Mouse (Mus musculus) intestine, embryonic 14.5 days (tissue): ENCODE measurements around the gene Ces3a. TPM values are rescaled to one million over a fixed set of nuclear protein-coding genes. Genes with fewer than 3 reads are reported as not detected.
"Not testable (repeated sequence)": the region's sequence is repeated elsewhere in the genome, so short reads cannot be mapped to it uniquely, and the experiment has no call there.

Experiments
- ATAC-seq: fragments of 200-750 bp; cut with Nextera tagmentation; replicated peaks from 2 replicates; pipeline ENCODE4 v1.8.0; 2017; ENCODE audit warnings: low read depth, moderate number of reproducible peaks, moderate TSS enrichment, moderate library complexity; ENCODE audit not compliant: low FRiP score, low TSS enrichment
- DNase-seq: peaks from one replicate; pipeline ENCODE4 v3.0.0-alpha.2; 2018; ENCODE audit warnings: low spot score
- H3K27ac ChIP-seq: fragments of 300-500 bp; sonication (generic); 2 replicates; pipeline ENCODE4 v1.5.1; 2014; ENCODE audit warnings: low read depth, mild to moderate bottlenecking, control low read depth
- H3K27me3 ChIP-seq: fragments of 300-500 bp; sonication (generic); replicated peaks from 2 replicates; pipeline ENCODE4 v1.6.1; 2014; ENCODE audit warnings: low read length, control low read depth; ENCODE audit not compliant: control insufficient read depth, insufficient read depth
- H3K36me3 ChIP-seq: fragments of 300-500 bp; sonication (generic); 2 replicates; pipeline ENCODE4 v1.6.1; 2014; ENCODE audit warnings: low read length, control low read depth; ENCODE audit not compliant: control insufficient read depth, insufficient read depth
- H3K4me1 ChIP-seq: fragments of 300-500 bp; sonication (generic); replicated peaks from 2 replicates; pipeline ENCODE4 v1.6.1; 2014; ENCODE audit warnings: low read length, control low read depth, mixed read lengths; ENCODE audit not compliant: control insufficient read depth, insufficient read depth
- H3K4me2 ChIP-seq: fragments of 300-500 bp; sonication (generic); 2 replicates; pipeline ENCODE4 v1.6.1; 2014; ENCODE audit warnings: low read length
- H3K4me3 ChIP-seq: fragments of 300-500 bp; sonication (generic); 2 replicates; pipeline ENCODE4 v1.5.1; 2014; ENCODE audit warnings: low read depth, low read length, control low read depth, mixed read lengths
- H3K9ac ChIP-seq: fragments of 300-500 bp; sonication (generic); 2 replicates; pipeline ENCODE4 v1.6.1; 2014; ENCODE audit warnings: mild to moderate bottlenecking, low read length
- H3K9me3 ChIP-seq: fragments of 300-500 bp; sonication (generic); 2 replicates; pipeline ENCODE4 v1.6.1; 2016; ENCODE audit warnings: low read length, control low read depth; ENCODE audit not compliant: control insufficient read depth
- whole genome bisulfite sequencing: fragments of 180-500 bp; shearing (Covaris S2); extraction: QIAGEN DNeasy Blood & Tissue Kit; methylation state at CpG from one replicate; pipeline ENCODE4 v1.1.7; 2014; 5-methylcytosine and 5-hydroxymethylcytosine counted together
- polyA plus RNA-seq: library from polyadenylated mRNA; unstranded; fragments of >200 nt; fragmentation: Nextera tagmentation; extraction: Ambion mirVana; gene quantifications from 2 replicates; pipeline ENCODE4 v1.2.1, GENCODE M21; 2014

Gene Ces3a
- polyA plus RNA-seq, 1 experiment from 2014 or later = not detected

GRCm38 (mm10) chr8:105078591-105078990 lies 30.2 kb downstream of the Ces3a start:
- no peak for ATAC-seq
- Histone ChIP-seq H3K9me3 (no peaks in the 10 kb centered on the region), H3K4me3 (no peak overlapping the region), H3K36me3 (no peaks in the 10 kb centered on the region), H3K27ac (no peak overlapping the region), H3K4me2 (no peak overlapping the region), H3K9ac (no peak overlapping the region), H3K4me1 (no peaks in the 10 kb centered on the region), H3K27me3 (no peaks in the 10 kb centered on the region)
- no peak for DNase-seq
- WGBS = 79% methylated on average over 5 of the region's 5 CpGs

GRCm38 (mm10) chr8:105080814-105081336 lies 32.5 kb downstream of the Ces3a start:
- no peaks in the 10 kb centered on the region for H3K36me3 ChIP-seq
- H3K4me3 ChIP-seq = no peak overlapping the region
- WGBS = 56% methylated on average over 5 of the region's 5 CpGs
- ATAC-seq (no peak), DNase-seq (no peak)
- H3K9ac ChIP-seq = no peak overlapping the region
- H3K9me3 ChIP-seq = no peaks in the 10 kb centered on the region
- H3K27me3 ChIP-seq = no peaks in the 10 kb centered on the region
- H3K27ac ChIP-seq = no peak overlapping the region
- no peak overlapping the region for H3K4me2 ChIP-seq
- no peaks in the 10 kb centered on the region for H3K4me1 ChIP-seq

GRCm38 (mm10) chr8:105083449-105084050 lies 35.1 kb downstream of the Ces3a start, which contains the start of gene Ces3b:
Ces3b (plus strand) TSS chr8:105083753.
- H3K4me1 ChIP-seq = no peaks in the 10 kb centered on the region
- no peak for DNase-seq
- WGBS = 60% methylated on average over 7 of the region's 7 CpGs
- H3K36me3 ChIP-seq = no peaks in the 10 kb centered on the region
- H3K9me3 ChIP-seq = no peaks in the 10 kb centered on the region
- no peak within 1 kb of the TSS for H3K27ac ChIP-seq
- H3K4me2 ChIP-seq = no peak within 1 kb of the TSS
- H3K4me3 ChIP-seq = no peak within 1 kb of the TSS
- no peak for ATAC-seq
- H3K27me3 ChIP-seq = no peaks in the 10 kb centered on the region
- H3K9ac ChIP-seq = no peak within 1 kb of the TSS

GRCm38 (mm10) chr8:105088166-105088565 lies 39.8 kb downstream of the Ces3a start:
- H3K9ac ChIP-seq, DNase-seq, H3K9me3 ChIP-seq, H3K4me3 ChIP-seq, H3K4me2 ChIP-seq, H3K27ac ChIP-seq, H3K36me3 ChIP-seq, H3K4me1 ChIP-seq, H3K27me3 ChIP-seq, ATAC-seq: not testable (repeated sequence)
- WGBS = 73% methylated on average over 4 of the region's 5 CpGs

GRCm38 (mm10) chr8:105088581-105088980 lies 40.2 kb downstream of the Ces3a start:
- 67% methylated on average over 4 of the region's 4 CpGs for WGBS
- ATAC-seq = no peak
- Histone ChIP-seq H3K36me3 (no peaks in the 10 kb centered on the region), H3K9me3 (no peaks in the 10 kb centered on the region), H3K4me3 (no peak overlapping the region), H3K27me3 (no peaks in the 10 kb centered on the region), H3K27ac (no peak overlapping the region), H3K9ac (no peak overlapping the region), H3K4me1 (no peaks in the 10 kb centered on the region), H3K4me2 (no peak overlapping the region)
- no peak for DNase-seq

- no peak overlapping the region for H3K9ac ChIP-seq
- H3K4me1 ChIP-seq = no peaks in the 10 kb centered on the region
- 86% methylated on average over 3 of the region's 3 CpGs for WGBS
- H3K27ac ChIP-seq = no peak overlapping the region
- ATAC-seq (no peak), DNase-seq (no peak)
- H3K9me3 ChIP-seq = no peaks in the 10 kb centered on the region
- H3K27me3 ChIP-seq = no peaks in the 10 kb centered on the region
- no peak overlapping the region for H3K4me3 ChIP-seq
- no peak overlapping the region for H3K4me2 ChIP-seq
- no peaks in the 10 kb centered on the region for H3K36me3 ChIP-seq
Measured at GRCm38 (mm10) chr8:105093992-105094391, 45.6 kb downstream of the Ces3a start.

- not testable (repeated sequence) for H3K27ac ChIP-seq, H3K4me2 ChIP-seq, DNase-seq, H3K4me3 ChIP-seq, H3K36me3 ChIP-seq, H3K4me1 ChIP-seq, ATAC-seq, H3K27me3 ChIP-seq, H3K9me3 ChIP-seq, H3K9ac ChIP-seq
- 84% methylated on average over 4 of the region's 4 CpGs for WGBS
Measured at GRCm38 (mm10) chr8:105102101-105102785, 53.8 kb downstream of the Ces3a start.

- not testable (repeated sequence) for H3K4me2 ChIP-seq, H3K4me3 ChIP-seq, H3K4me1 ChIP-seq, H3K27me3 ChIP-seq, H3K36me3 ChIP-seq, DNase-seq, ATAC-seq, H3K27ac ChIP-seq, H3K9me3 ChIP-seq, H3K9ac ChIP-seq
- 73% methylated on average over 5 of the region's 5 CpGs for WGBS
Measured at GRCm38 (mm10) chr8:105103701-105104100, 55.3 kb downstream of the Ces3a start.

- Histone ChIP-seq H3K9ac (no peak overlapping the region), H3K4me1 (no peaks in the 10 kb centered on the region), H3K36me3 (no peaks in the 10 kb centered on the region), H3K27ac (no peak overlapping the region), H3K9me3 (no peaks in the 10 kb centered on the region), H3K27me3 (no peaks in the 10 kb centered on the region), H3K4me3 (no peak overlapping the region), H3K4me2 (no peak overlapping the region)
- DNase-seq = no peak
- no peak for ATAC-seq
- WGBS = 81% methylated on average over 3 of the region's 3 CpGs
Measured at GRCm38 (mm10) chr8:105104220-105104619, 55.8 kb downstream of the Ces3a start.
